Mouse (Mus musculus) ES-Bruce4 (cell line): ENCODE data around the gene Uspl1. TPM values are rescaled to one million over a fixed set of nuclear protein-coding genes. Genes with fewer than 3 reads are reported as not detected.
A peak's percentile ranks its signal among the peaks of the same experiment; 100 is the strongest.

ENCODE experiments used
- H3K27ac ChIP-seq: 2 replicates; pipeline ENCODE4 v1.5.1; 2012; ENCODE audit warnings: low read length, inconsistent platforms; ENCODE audit not compliant: insufficient read depth
- H3K27me3 ChIP-seq: 2 replicates; pipeline ENCODE4 v1.6.1; 2012; ENCODE audit warnings: mild to moderate bottlenecking, low read length, inconsistent platforms; ENCODE audit not compliant: control insufficient read depth, poor library complexity, insufficient read depth, severe bottlenecking
- H3K36me3 ChIP-seq: 2 replicates; pipeline ENCODE4 v1.6.1; 2012; ENCODE audit warnings: inconsistent platforms, mild to moderate bottlenecking, low read length, moderate library complexity; ENCODE audit not compliant: control insufficient read depth, poor library complexity, insufficient read depth, severe bottlenecking
- H3K4me1 ChIP-seq: one replicate; pipeline ENCODE4 v1.8.1; 2011; ENCODE audit warnings: low read length; ENCODE audit not compliant: control insufficient read depth, insufficient read depth
- H3K4me3 ChIP-seq: 2 replicates; pipeline ENCODE4 v1.5.1; 2011; ENCODE audit warnings: low read depth, mild to moderate bottlenecking, low read length
- H3K9ac ChIP-seq: 2 replicates; pipeline ENCODE4 v1.6.1; 2012; ENCODE audit warnings: low read depth, mild to moderate bottlenecking, inconsistent platforms; ENCODE audit not compliant: poor library complexity, severe bottlenecking
- H3K9me3 ChIP-seq: replicated peaks from 2 replicates; pipeline ENCODE4 v1.6.1; 2012; ENCODE audit warnings: mild to moderate bottlenecking, low read length, inconsistent platforms; ENCODE audit not compliant: control insufficient read depth, poor library complexity, insufficient read depth, severe bottlenecking
- CTCF ChIP-seq: IDR thresholded peaks from one replicate; pipeline ENCODE4 v1.8.1; 2011; ENCODE audit warnings: low read depth, low read length
- EP300 ChIP-seq: IDR thresholded peaks from 2 replicates; pipeline ENCODE4 v1.6.1; 2011; ENCODE audit warnings: low read depth, low read length; ENCODE audit not compliant: insufficient read depth
- POLR2A ChIP-seq: IDR thresholded peaks from one replicate; pipeline ENCODE4 v1.8.1; 2011; ENCODE audit warnings: low read length; ENCODE audit not compliant: insufficient read depth
- polyA plus RNA-seq: library from polyadenylated mRNA; stranded (reverse); fragments of >200 nt; gene quantifications from 2 replicates; pipeline ENCODE4 v1.2.4, GENCODE M21; 2011; ENCODE audit warnings: low read depth; ENCODE audit not compliant: missing spikeins, insufficient read depth, insufficient read length

Gene Uspl1
- polyA plus RNA-seq, 1 experiment = 63.8 TPM

DNA sequence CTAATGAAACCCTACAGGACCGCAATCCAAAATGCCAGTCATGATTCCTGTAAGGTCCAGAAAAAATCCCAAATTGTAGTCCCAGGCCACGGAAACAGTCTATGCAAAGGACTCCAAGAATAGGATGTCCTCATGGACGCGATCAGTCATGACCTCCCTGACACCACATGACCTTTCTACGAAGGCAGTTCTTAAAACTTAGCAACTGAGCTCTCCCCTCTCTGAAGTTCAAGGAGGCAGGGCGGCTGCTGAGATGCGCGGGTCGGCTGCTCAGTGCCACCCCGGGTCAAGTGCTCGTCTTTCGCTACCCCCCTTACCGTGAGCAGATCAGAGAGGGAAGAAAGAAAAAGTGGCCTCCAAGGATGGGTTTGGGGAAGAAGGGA lies 438 bp upstream of the Uspl1 start:
- Histone ChIP-seq H3K27ac (peak overlapping the region; percentile 93), H3K9me3 (no peaks in the 10 kb centered on the region), H3K27me3 (no peaks in the 10 kb centered on the region), H3K36me3 (peaks cover 10% of the 10 kb centered on the region), H3K9ac (peak overlapping the region; percentile 96), H3K4me1 (no peaks in the 10 kb centered on the region), H3K4me3 (peak overlapping the region; percentile 96)
- no peak for TF ChIP-seq POLR2A
- no peak for TF ChIP-seq EP300
- no peak for TF ChIP-seq CTCF

DNA sequence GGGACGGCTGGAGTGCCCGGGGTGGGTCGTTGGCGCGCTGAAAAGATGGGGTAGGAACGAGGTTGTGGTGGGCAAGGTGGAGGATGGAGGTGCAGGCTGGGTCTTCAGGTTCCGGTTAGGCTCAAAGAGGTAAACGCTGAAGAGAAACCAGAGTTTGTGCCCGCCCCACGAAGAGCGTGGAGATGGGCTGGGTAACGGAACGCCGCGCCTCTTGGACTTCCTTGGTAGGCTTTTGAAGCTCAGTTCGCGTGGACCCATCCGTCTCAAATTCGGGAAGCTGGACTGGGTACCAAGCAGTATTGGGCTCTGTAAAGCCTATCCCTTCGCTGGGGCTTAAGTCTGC lies 665 bp downstream of the Uspl1 start:
- peaks cover 21% of the 10 kb centered on the region for H3K36me3 ChIP-seq
- H3K27ac ChIP-seq = peak overlapping the region; percentile 37
- H3K4me1 ChIP-seq = no peaks in the 10 kb centered on the region
- no peaks in the 10 kb centered on the region for H3K27me3 ChIP-seq
- H3K9ac ChIP-seq = peak overlapping the region; percentile 87
- TF ChIP-seq POLR2A = no peak
- no peak for TF ChIP-seq CTCF
- no peak for TF ChIP-seq EP300
- H3K4me3 ChIP-seq = peak overlapping the region; percentile 91
- no peaks in the 10 kb centered on the region for H3K9me3 ChIP-seq

DNA sequence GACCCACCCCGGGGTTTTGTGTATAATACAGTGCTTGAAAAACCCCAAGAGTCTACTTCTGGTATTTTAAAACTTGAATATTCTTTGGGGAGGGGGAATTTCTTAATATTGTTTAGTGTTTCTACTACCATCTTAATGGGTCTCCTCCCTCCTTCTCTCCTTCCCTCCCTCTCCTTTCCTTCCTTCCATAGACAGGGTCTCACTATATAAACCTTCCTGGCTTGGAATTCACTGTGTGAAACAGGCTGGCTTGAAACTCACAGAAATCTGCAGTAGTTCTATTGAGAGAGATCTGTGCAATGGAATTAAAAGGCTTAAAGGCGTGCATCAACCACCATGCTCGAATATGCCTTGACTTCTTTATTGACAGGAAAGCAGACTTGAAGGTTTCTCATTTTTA lies 1.7 kb downstream of the Uspl1 start:
- no peak for TF ChIP-seq POLR2A
- TF ChIP-seq EP300 = no peak
- TF ChIP-seq CTCF = no peak
- Histone ChIP-seq H3K4me1 (no peaks in the 10 kb centered on the region), H3K4me3 (no peak overlapping the region), H3K27me3 (no peaks in the 10 kb centered on the region), H3K9ac (peak overlapping the region; percentile 87), H3K36me3 (peaks cover 30% of the 10 kb centered on the region), H3K27ac (no peak overlapping the region), H3K9me3 (no peaks in the 10 kb centered on the region)

DNA sequence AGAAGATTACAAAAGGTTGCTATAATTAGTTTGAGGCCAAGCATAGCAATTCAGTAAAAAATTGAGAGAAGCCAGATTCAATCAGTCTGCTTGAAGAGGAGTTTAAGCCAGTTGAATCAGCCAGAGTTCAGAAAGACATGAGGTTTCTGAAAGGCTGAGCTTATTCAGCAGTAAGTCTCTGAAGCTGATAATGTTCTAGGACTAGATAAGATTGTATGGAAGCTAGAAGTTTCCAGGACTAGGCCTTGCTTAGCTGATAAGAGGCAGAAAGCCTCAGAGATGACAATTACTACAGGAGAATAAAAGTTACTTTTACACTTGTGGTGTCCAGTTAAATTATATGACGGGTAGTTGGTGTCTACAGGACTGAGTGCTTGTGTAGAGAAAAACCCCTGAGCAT lies 6.0 kb downstream of the Uspl1 start:
- TF ChIP-seq EP300 (no peak), POLR2A (no peak), CTCF (no peak)
- Histone ChIP-seq H3K36me3 (peaks cover 64% of the 10 kb centered on the region), H3K9ac (no peak overlapping the region), H3K27me3 (no peaks in the 10 kb centered on the region), H3K9me3 (no peaks in the 10 kb centered on the region), H3K27ac (no peak overlapping the region), H3K4me3 (no peak overlapping the region), H3K4me1 (no peaks in the 10 kb centered on the region)

DNA sequence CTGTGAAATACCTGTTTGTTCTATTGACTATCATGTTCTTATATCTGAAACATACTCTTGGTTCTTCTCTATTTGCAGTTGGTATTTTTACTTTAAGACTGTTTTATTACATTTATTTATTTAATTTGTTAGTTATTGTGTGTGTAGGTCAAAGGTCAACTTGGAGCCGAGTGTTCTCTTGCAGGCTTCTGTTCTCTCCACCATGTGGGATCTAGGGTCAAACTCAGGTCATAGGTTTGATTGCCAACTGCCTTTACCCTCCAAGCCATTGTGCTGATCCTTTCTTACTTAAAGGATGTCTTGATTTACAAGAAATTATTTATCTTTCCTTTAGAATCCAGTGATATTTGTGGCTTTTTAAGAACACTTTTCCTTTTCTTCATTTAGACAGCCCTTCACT lies 12.5 kb downstream of the Uspl1 start:
- Histone ChIP-seq H3K9ac (no peak overlapping the region), H3K27me3 (no peaks in the 10 kb centered on the region), H3K27ac (no peak overlapping the region), H3K36me3 (peaks cover 64% of the 10 kb centered on the region), H3K9me3 (no peaks in the 10 kb centered on the region), H3K4me3 (no peak overlapping the region), H3K4me1 (peaks cover 2% of the 10 kb centered on the region)
- TF ChIP-seq CTCF (no peak), POLR2A (no peak), EP300 (no peak)

DNA sequence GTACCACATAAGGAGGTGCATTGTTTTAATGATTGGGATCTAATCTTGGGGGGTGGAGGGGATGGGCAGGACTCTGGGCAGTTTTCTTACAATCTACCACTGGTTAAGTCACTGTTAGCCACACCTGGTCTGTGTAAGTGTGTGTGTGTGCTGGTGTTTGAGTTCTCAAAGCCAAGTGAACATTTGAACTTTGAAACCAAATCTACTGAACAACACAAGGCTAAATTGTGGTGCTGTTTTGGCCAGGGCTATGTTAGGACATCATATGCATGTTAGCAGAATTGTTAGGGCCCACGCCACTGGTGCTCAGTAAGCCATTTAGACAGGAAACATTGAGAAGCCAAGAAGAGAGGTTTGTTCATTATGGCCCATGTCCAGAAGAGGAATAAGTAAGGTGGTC lies 14.6 kb downstream of the Uspl1 start:
- Histone ChIP-seq H3K27ac (no peak overlapping the region), H3K4me3 (no peak overlapping the region), H3K27me3 (no peaks in the 10 kb centered on the region), H3K4me1 (peaks cover 3% of the 10 kb centered on the region), H3K9me3 (no peaks in the 10 kb centered on the region), H3K36me3 (peaks cover 62% of the 10 kb centered on the region), H3K9ac (no peak overlapping the region)
- no peak for TF ChIP-seq POLR2A
- TF ChIP-seq CTCF = no peak
- TF ChIP-seq EP300 = no peak
